Mouse (Mus musculus) hindbrain, embryonic 15.5 days (tissue): ENCODE measurements around the gene Cd300c. TPM values are rescaled to one million over a fixed set of nuclear protein-coding genes. Genes with fewer than 3 reads are reported as not detected.
"Not testable (repeated sequence)": the region's sequence is repeated elsewhere in the genome, so short reads cannot be mapped to it uniquely, and the experiment has no call there.

ENCODE experiments used
- ATAC-seq: fragments of 200-750 bp; cut with Nextera tagmentation; 2 replicates; pipeline ENCODE4 v1.8.0; 2017; ENCODE audit warnings: low read depth, moderate number of reproducible peaks, moderate TSS enrichment; ENCODE audit not compliant: low FRiP score
- H3K27ac ChIP-seq: fragments of 300-500 bp; sonication (generic); replicated peaks from 2 replicates; pipeline ENCODE4 v1.5.1; 2015; ENCODE audit warnings: mild to moderate bottlenecking, inconsistent platforms
- H3K27me3 ChIP-seq: fragments of 300-500 bp; sonication (generic); 2 replicates; pipeline ENCODE4 v1.6.1; 2015; ENCODE audit warnings: control low read depth, inconsistent platforms
- H3K36me3 ChIP-seq: fragments of 300-500 bp; sonication (generic); 2 replicates; pipeline ENCODE4 v1.6.1; 2015; ENCODE audit warnings: control low read depth, inconsistent platforms
- H3K4me1 ChIP-seq: fragments of 300-500 bp; sonication (generic); replicated peaks from 2 replicates; pipeline ENCODE4 v1.6.1; 2015; ENCODE audit warnings: control low read depth, inconsistent platforms
- H3K4me2 ChIP-seq: fragments of 300-500 bp; sonication (generic); 2 replicates; pipeline ENCODE4 v1.6.1; 2015; ENCODE audit warnings: moderate library complexity, mild to moderate bottlenecking, inconsistent platforms
- H3K4me3 ChIP-seq: fragments of 300-500 bp; sonication (generic); 2 replicates; pipeline ENCODE4 v1.5.1; 2015; ENCODE audit warnings: mild to moderate bottlenecking, inconsistent platforms
- H3K9ac ChIP-seq: fragments of 300-500 bp; sonication (generic); 2 replicates; pipeline ENCODE4 v1.6.1; 2015; ENCODE audit warnings: inconsistent platforms
- H3K9me3 ChIP-seq: fragments of 300-500 bp; sonication (generic); 2 replicates; pipeline ENCODE4 v1.6.1; 2016; ENCODE audit warnings: control low read depth, inconsistent platforms
- WGBS: fragments of 180-500 bp; shearing (Covaris S2); methylation state at CpG from one replicate; pipeline ENCODE4 v1.1.7; 2015; 5-methylcytosine and 5-hydroxymethylcytosine counted together
- polyA plus RNA-seq: library from polyadenylated mRNA; unstranded; fragments of >200 nt; fragmentation: Nextera tagmentation; extraction: Ambion mirVana; gene quantifications from 2 replicates; pipeline ENCODE4 v1.2.1, GENCODE M21; 2015

Cd300c gene
- polyA plus RNA-seq: not detected in 2 replicates

DNA sequence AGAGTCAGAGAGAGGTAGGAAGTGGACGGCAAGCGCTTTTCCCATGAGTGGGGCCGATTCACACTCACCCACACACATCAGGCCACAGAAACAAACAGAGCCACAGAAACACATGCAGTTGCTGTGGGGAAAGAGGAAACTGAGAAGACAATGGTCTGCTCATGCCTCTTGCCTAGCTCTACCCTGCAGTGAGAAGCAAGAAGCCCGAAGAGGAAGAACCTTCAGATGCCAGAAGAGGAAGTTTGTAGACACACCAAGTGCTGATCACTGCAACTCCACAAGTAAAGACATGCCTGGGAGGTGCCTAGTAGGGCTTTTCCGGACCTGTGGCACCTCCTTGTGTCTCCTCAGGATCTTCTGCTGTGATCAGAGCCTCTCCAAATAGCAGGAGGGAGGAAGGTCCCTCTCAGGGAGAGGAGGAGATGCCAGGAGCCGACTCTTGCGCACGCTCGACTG lies at the start of gene Cd300c:
TSS of gene Cd300c (minus strand) at position 406 of the 456 bp plus-strand sequence.
- no peaks in the 10 kb centered on the region for H3K9me3 ChIP-seq
- WGBS: 83% methylated on average over 9 of the region's 9 CpGs
- H3K4me1 ChIP-seq: no peaks in the 10 kb centered on the region
- no peak within 1 kb of the TSS for H3K4me2 ChIP-seq
- H3K9ac ChIP-seq: no peak within 1 kb of the TSS
- no peak within 1 kb of the TSS for H3K4me3 ChIP-seq
- no peak within 1 kb of the TSS for H3K27ac ChIP-seq
- no peak for ATAC-seq
- H3K27me3 ChIP-seq: no peaks in the 10 kb centered on the region
- no peaks in the 10 kb centered on the region for H3K36me3 ChIP-seq

DNA sequence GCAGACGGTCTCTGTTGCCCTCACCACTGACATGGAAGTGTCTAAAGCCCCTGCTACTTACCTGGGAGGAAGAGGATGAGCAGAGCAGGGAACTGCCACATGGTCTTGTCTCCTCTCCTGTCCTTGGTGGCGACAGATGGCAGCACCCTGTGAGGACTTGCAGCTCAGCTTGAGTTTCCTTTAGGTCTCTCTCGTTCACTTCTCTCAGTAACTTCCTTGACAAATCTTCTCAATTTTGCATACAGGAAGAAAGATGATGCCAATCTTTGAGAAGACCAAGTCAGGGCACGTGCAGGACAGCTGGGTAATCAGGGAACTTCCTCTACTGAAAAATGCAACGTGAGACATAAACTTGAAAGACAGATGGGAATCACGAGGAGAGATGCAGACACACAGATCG lies 47.1 kb upstream of the Cd300c start, which contains the start of gene Cd300ld2:
TSS of gene Cd300ld2 (minus strand) at position 101 of the 400 bp plus-strand sequence.
- not testable (repeated sequence) for H3K4me1 ChIP-seq, H3K4me3 ChIP-seq, H3K36me3 ChIP-seq, H3K9ac ChIP-seq, H3K27me3 ChIP-seq, H3K9me3 ChIP-seq, ATAC-seq, H3K27ac ChIP-seq, H3K4me2 ChIP-seq
- WGBS: no CpG with 5 or more reads among the region's 7 CpGs

DNA sequence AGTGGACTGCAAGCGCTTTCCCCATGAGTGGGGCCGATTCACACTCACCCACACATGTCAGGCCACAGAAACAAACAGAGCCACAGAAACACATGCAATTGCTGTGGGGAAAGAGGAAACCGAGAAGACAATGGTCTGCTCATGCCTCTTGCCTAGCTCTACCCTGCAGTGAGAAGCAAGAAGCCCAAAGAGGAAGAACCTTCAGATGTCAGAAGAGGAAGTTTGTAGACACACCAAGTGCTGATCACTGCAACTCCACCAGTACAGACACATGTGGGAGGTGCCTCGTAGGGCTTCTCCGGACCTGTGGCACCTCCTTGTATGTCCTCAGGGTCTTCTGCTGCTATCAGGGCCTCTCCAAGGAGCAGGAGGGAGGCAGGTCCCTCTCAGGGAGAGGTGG lies 35.1 kb upstream of the Cd300c start:
- Histone ChIP-seq H3K9ac (no peak overlapping the region), H3K36me3 (no peaks in the 10 kb centered on the region), H3K4me2 (no peak overlapping the region), H3K9me3 (no peaks in the 10 kb centered on the region), H3K4me1 (no peaks in the 10 kb centered on the region), H3K27me3 (no peaks in the 10 kb centered on the region), H3K27ac (no peak overlapping the region), H3K4me3 (no peak overlapping the region)
- 92% methylated on average over 5 of the region's 5 CpGs for WGBS
- no peak for ATAC-seq

DNA sequence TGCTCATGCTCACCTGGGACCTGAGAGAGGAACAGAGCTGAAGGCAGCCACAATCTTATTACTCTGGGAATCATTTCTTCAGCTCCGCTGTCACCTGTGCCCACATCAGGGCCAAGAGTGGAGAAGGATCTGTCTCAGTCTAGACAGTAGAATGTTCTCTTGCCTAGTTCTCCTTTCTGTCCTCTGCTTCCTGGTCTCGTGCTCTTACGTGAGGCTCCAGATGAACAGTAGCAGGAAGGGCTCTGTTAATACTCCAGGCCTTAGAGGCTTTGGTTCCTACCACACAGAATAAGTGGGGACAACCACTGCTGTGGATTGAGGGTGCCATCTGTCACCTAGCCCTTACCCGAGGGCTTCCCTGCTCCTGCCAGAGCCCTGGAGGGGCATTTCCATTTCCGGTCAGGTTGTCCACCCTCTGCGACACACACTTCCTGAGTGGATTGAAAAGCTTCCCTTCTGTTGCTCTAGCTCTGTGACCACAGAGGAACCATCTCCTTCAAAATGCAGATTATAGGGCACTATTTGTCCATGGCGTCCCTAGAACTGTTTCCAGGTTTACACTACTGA lies 32.6 kb upstream of the Cd300c start, which contains the start of gene Cd300c2:
TSS of gene Cd300c2 (minus strand) at position 407 of the 567 bp plus-strand sequence.
- Histone ChIP-seq H3K4me1 (no peaks in the 10 kb centered on the region), H3K27me3 (no peaks in the 10 kb centered on the region), H3K9me3 (no peaks in the 10 kb centered on the region), H3K4me2 (no peak within 1 kb of the TSS), H3K9ac (no peak within 1 kb of the TSS), H3K36me3 (no peaks in the 10 kb centered on the region), H3K27ac (no peak within 1 kb of the TSS), H3K4me3 (no peak within 1 kb of the TSS)
- WGBS: 87% methylated on average over 7 of the region's 7 CpGs
- ATAC-seq: no peak

DNA sequence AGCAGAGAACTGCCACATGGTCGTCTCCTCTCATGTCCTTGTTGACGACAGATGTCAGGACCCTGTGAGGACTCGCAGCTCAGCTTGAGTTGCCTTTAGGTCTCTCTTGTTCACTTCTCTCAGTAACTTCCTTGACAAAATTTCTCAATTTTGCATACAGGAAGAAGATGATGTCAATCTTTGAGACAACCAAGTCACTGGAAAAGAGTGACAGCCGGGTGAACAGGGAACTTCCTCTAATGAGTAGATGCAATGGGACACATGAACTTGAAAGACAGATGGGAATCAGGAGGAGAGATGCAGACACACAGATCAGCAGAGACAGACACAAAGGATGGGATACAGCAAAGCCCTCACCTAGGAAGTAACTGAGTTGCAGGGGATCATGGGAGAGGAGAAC lies 20.8 kb upstream of the Cd300c start, which contains the start of gene Cd300ld:
TSS of gene Cd300ld (minus strand) at position 130 of the 400 bp plus-strand sequence.
- 84% methylated on average over 4 of the region's 4 CpGs for WGBS

DNA sequence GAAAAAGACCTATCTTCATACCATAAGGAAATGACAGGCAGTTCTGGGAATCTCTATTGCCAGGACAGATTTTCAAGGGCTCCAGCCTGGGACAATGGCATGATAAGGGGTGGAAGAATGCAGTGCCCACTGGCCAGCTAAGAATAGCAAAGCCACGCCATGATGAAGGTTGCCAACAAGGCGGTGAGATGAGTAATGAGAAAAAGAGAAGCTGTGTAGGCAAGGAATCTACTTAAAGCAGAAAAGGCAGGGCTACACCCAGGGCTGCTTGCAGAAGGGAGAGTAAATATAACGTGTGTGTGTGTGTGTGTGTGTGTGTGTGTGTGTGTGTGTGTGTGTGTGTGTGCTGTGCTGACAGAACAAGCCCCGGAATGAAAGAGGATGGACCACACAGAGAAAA lies 12.9 kb upstream of the Cd300c start:
- WGBS: 77% methylated on average over 4 of the region's 4 CpGs
- no peak for ATAC-seq
- Histone ChIP-seq H3K36me3 (no peaks in the 10 kb centered on the region), H3K4me1 (no peaks in the 10 kb centered on the region), H3K4me2 (no peak overlapping the region), H3K27me3 (no peaks in the 10 kb centered on the region), H3K9me3 (peaks cover 4% of the 10 kb centered on the region; the same call in 1 of the 2 replicates), H3K4me3 (no peak overlapping the region), H3K9ac (no peak overlapping the region), H3K27ac (no peak overlapping the region)

More for the DNA sequence above, 20.8 kb upstream of the Cd300c start, which contains the start of gene Cd300ld:
- ATAC-seq: no peak
- no peak within 1 kb of the TSS for H3K4me2 ChIP-seq
- no peak within 1 kb of the TSS for H3K4me3 ChIP-seq
- H3K27ac ChIP-seq: no peak within 1 kb of the TSS
- no peaks in the 10 kb centered on the region for H3K36me3 ChIP-seq
- H3K9me3 ChIP-seq: no peaks in the 10 kb centered on the region
- no peaks in the 10 kb centered on the region for H3K27me3 ChIP-seq
- H3K4me1 ChIP-seq: no peaks in the 10 kb centered on the region
- no peak within 1 kb of the TSS for H3K9ac ChIP-seq

DNA sequence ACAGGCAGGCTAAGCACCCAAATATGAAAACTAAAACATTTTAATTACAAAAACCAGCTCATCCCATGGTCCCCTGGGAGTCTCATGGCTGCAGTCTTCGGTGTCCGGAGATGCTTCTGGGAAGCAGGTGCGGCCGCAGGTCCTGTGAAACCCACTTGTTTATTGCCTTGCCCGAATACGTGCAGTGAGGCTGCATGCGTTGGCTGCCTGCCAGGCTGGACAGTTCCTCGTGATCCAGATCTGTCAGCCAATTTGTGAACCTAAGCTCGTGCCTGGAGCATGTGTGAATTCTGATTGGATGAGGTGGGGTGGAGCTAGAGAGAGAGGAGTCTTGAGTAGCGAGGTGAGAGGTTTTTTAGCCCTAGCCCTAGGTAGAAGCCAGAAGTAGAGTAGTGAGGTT lies 3.8 kb upstream of the Cd300c start:
- no peak overlapping the region for H3K27ac ChIP-seq
- no peak overlapping the region for H3K9ac ChIP-seq
- H3K4me1 ChIP-seq: no peaks in the 10 kb centered on the region
- no peak overlapping the region for H3K4me3 ChIP-seq
- no peak for ATAC-seq
- H3K9me3 ChIP-seq: no peaks in the 10 kb centered on the region; the same call in 1 of the 2 replicates
- WGBS: 81% methylated on average over 10 of the region's 10 CpGs
- no peak overlapping the region for H3K4me2 ChIP-seq
- no peaks in the 10 kb centered on the region for H3K36me3 ChIP-seq
- no peaks in the 10 kb centered on the region for H3K27me3 ChIP-seq

DNA sequence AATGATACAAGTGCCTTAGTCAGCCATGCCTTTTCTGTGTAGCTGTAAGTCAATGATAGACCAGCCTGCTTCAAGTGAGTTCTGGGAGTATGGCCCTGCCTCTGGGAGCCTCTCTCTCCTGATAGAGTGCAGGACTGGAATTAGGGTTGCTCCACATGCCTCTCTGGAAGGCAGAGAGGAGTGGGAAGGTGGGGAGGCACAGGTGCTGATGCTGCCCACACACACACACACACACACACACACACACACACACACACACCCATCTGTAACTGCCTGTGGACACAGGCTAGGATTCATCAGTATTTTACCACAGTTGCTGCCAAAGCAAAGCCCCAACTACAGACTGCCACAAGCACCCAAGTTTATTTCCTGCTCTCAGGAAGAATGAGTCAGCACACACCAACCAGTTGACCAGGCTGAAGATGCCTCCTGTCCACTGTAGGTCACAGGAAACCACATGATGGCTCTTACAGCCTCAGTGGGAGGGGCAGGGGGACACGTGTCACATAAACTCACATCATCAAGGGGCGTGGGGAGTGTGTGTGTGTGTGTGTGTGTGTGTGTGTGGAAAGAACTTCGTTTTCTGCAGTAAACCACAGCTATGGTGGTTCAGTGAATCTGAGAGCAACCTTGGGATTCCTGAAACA lies 3.7 kb downstream of the Cd300c start:
- Histone ChIP-seq H3K9ac (no peak overlapping the region), H3K4me2 (no peak overlapping the region), H3K4me1 (no peaks in the 10 kb centered on the region), H3K36me3 (no peaks in the 10 kb centered on the region), H3K4me3 (no peak overlapping the region), H3K9me3 (no peaks in the 10 kb centered on the region), H3K27me3 (no peaks in the 10 kb centered on the region), H3K27ac (no peak overlapping the region)
- no peak for ATAC-seq
- WGBS: 70% methylated on average over 3 of the region's 3 CpGs

DNA sequence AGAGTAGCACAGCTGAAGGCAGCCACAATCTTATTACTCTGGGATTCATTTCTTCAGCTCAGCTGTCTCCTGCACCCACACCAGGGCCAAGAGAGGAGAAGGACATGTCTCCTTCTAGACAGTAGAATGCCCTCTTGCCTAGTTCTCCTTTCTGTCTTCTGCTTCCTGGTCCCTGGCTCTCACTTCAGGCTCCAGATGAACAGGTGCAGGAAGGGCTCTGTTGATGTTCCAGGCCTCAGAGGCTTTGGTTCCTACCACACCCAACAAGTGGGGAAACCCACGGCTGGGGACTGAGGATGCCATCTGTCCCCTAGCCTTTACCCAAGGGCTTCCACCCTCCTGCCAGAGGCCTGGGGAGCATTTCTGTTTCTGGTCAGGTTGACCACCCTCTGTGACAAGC lies 8.6 kb downstream of the Cd300c start:
- WGBS: 90% methylated on average over 1 of the region's 1 CpGs
- H3K4me1 ChIP-seq: no peaks in the 10 kb centered on the region

DNA sequence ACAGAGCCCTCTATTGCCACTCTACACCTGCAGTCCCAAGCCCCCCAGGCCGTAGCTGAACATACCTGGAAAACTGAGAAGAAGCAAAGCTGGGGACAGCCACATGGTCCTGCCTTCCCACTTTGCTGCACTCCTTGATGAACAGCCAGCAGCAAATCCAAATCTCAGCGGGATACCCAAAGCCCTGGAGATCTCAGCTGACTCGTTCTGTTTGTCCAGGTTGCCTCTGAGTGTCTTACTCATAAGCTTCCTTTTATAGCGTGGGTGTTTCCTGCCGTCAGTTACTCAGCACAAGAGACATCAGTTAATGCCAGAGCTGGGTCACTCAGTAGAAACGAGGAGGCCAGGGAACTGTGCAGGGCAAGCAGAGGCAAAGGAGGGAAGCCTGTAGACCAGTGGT lies 34.8 kb downstream of the Cd300c start, which contains the start of gene Cd300lb:
TSS of gene Cd300lb (minus strand) at position 243 of the 400 bp plus-strand sequence.
- ATAC-seq: no peak
- WGBS: 68% methylated on average over 6 of the region's 6 CpGs

More for the DNA sequence above, 8.6 kb downstream of the Cd300c start:
- Histone ChIP-seq H3K27me3 (no peaks in the 10 kb centered on the region), H3K4me3 (no peak overlapping the region), H3K4me2 (no peak overlapping the region), H3K9ac (no peak overlapping the region), H3K27ac (no peak overlapping the region), H3K36me3 (no peaks in the 10 kb centered on the region), H3K9me3 (no peaks in the 10 kb centered on the region)
- no peak for ATAC-seq

DNA sequence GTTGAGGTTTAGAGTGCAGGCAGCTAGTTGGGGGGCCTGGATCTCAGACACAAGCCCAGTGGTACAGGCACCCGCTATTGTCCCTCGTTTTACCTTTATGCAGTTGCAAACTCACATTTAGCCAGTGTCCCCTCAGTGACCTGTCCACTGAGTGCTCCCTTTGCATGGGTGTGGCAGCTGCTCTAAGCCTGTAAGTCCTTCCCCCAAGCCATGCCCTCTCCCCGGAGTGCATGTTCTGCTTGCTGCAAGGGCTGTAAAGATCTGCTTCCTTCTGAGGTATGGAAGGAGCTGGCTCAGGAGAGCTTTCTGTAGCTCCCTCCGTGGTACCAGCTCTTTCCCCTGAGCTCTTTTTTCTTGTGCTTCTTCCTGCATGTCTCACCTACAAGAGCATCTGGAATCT lies 35.4 kb downstream of the Cd300c start:
- Histone ChIP-seq H3K9me3 (no peaks in the 10 kb centered on the region), H3K9ac (no peak overlapping the region), H3K36me3 (no peaks in the 10 kb centered on the region), H3K4me2 (no peak overlapping the region), H3K27ac (no peak overlapping the region), H3K4me1 (no peaks in the 10 kb centered on the region), H3K4me3 (no peak overlapping the region), H3K27me3 (no peaks in the 10 kb centered on the region)
- WGBS: 74% methylated on average over 4 of the region's 4 CpGs
- no peak for ATAC-seq

More for the DNA sequence above, 34.8 kb downstream of the Cd300c start, which contains the start of gene Cd300lb:
- H3K9me3 ChIP-seq: no peaks in the 10 kb centered on the region
- H3K9ac ChIP-seq: no peak within 1 kb of the TSS
- H3K36me3 ChIP-seq: no peaks in the 10 kb centered on the region
- no peak within 1 kb of the TSS for H3K4me3 ChIP-seq
- no peaks in the 10 kb centered on the region for H3K27me3 ChIP-seq
- H3K27ac ChIP-seq: no peak within 1 kb of the TSS
- H3K4me2 ChIP-seq: no peak within 1 kb of the TSS
- H3K4me1 ChIP-seq: no peaks in the 10 kb centered on the region

DNA sequence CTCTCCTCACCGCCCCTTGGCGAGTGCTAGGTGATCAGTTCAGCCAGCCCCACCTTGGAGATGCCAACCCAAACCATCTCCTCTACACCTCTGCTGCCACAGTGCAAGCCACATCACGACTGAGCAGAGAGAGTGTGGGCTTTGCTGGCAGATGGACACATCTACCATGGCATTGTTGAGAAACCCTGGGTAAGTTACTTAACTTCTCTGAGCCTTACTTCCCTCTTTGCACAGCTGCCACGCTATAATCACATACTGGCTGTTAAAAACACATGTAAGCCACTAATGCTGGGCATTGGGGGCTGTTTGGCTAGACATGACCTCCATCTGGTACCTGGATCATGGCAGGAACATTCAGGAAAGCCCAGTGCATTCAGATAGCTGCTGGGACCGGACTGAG lies 37.9 kb downstream of the Cd300c start:
- H3K27me3 ChIP-seq: no peaks in the 10 kb centered on the region
- H3K4me2 ChIP-seq: no peak overlapping the region
- H3K36me3 ChIP-seq: no peaks in the 10 kb centered on the region
- H3K9me3 ChIP-seq: no peaks in the 10 kb centered on the region
- H3K4me3 ChIP-seq: no peak overlapping the region
- H3K4me1 ChIP-seq: no peaks in the 10 kb centered on the region
- ATAC-seq: no peak
- WGBS: 84% methylated on average over 5 of the region's 5 CpGs
- no peak overlapping the region for H3K9ac ChIP-seq
- H3K27ac ChIP-seq: no peak overlapping the region
